Comparison of ENCODE assay signal across 17 mouse cellular contexts in genomic region chr10:109561094-109561493, GRCm38 (mm10).
A peak's percentile ranks its signal among the peaks of the same experiment; 100 is the strongest.
DNase-seq lines count a peak whose midpoint lies in the region; TF ChIP-seq lines count a peak whose summit lies in the region.
"Had no signal": no experiment of that assay in that cellular context is flagged by ENCODE, and none has a peak within 500 bp of the region (broad histone marks: within the 10 kb centered on the region; RNA-seq: fewer than 3 reads in every experiment).

No protein-coding gene starts in this region.

- peak overlapping the region; percentile 37; the same call in 1 of the 2 replicates for H3K27ac ChIP-seq in left cerebral cortex, adult 2 months
- H3K27ac ChIP-seq: embryonic facial prominence, embryonic 12.5 days; heart, embryonic 10.5 days; liver, embryonic 12.5 days; midbrain, embryonic 10.5 days; stomach, embryonic 15.5 days had no signal

- no peak for TF ChIP-seq CTCF in left cerebral cortex, adult 2 months (IDR thresholded peaks at IDR 0.05)
- no peak for TF ChIP-seq CTCF in brain, embryonic 14.5 days (IDR thresholded peaks at IDR 0.05; ENCODE audit: borderline replicate concordance, extremely low read depth, insufficient read depth, insufficient read length)

- no peak overlapping the region for H3K4me3 ChIP-seq in left cerebral cortex, adult 2 months
- H3K4me3 ChIP-seq: embryonic facial prominence, embryonic 12.5 days; heart, embryonic 10.5 days; liver, embryonic 12.5 days; midbrain, embryonic 10.5 days; stomach, embryonic 15.5 days had no signal

- intact Hi-C loops in left cerebral cortex, adult 2 months (cut with DNase I), result no loop called here

- DNase-seq in cerebellum, postnatal 10 days, result peak; percentile 23 to 25
- no peak for DNase-seq in cerebellum, adult 8-10 months
- DNase-seq in left cerebral cortex, adult 2 months (ENCODE audit: extremely low spot score in 1 of 2, low spot score in 2 of 2), result peak in 1 of 2 experiments; percentile 12
- no peak for DNase-seq in left cerebral cortex, adult 8-10 months (ENCODE audit: low spot score in 2 of 2)
- DNase-seq in ES-CJ7 (ENCODE audit: low read depth, low spot score), result peak; percentile 16
- DNase-seq in brain, embryonic 14.5 days (ENCODE audit: low read depth), result peak; percentile 30
- DNase-seq in kidney, adult 18-20 months, result no peak
- DNase-seq in lung, postnatal 10 days, result no peak
- DNase-seq: cerebellum, postnatal 14 days; gastrocnemius, postnatal 14 days; heart, postnatal 36 days; thymus, postnatal 25 days had no signal

- TF ChIP-seq POLR2A in brain, embryonic 14.5 days (IDR thresholded peaks at IDR 0.05; ENCODE audit: borderline replicate concordance, extremely low read depth, insufficient read depth, insufficient read length, poor library complexity, severe bottlenecking), result no peak

Comparison
In these comparisons a context has a peak if more than half of its experiments do, and no peak if none do; other contexts are left out.
1. DNase-seq: peak in cerebellum, postnatal 10 days (2 of 2), ES-CJ7 (single experiment) and brain, embryonic 14.5 days (single experiment); none in cerebellum, adult 8-10 months (single experiment), left cerebral cortex, adult 8-10 months (0 of 2), kidney, adult 18-20 months (single experiment) and lung, postnatal 10 days (single experiment).